Mouse (Mus musculus) natural killer cell, adult 2 months (primary cell): ENCODE data around the gene Gga2.

Experiments
- DNase-seq, 2 experiments: peaks; one replicate each; pipeline ENCODE4 v3.0.0; 2022; ENCODE audit warnings: low spot score in 2 of 2

Gene Gga2

GRCm38 (mm10) chr7:122020667-122021354 lies at the start of gene Gga2:
Gene Gga2, minus strand, starts transcription at chr7:122021222.
- DNase-seq, result peak; percentile 78 to 89

GRCm38 (mm10) chr7:122067517-122068381 lies 46.7 kb upstream of the Gga2 start:
- no peak for DNase-seq

GRCm38 (mm10) chr7:122066945-122067516 lies 46.0 kb upstream of the Gga2 start, which contains the start of the genes Ubfd1 and Ears2:
Gene Ubfd1, plus strand, starts transcription at chr7:122067175.
Gene Ears2, minus strand, starts transcription at chr7:122067263.
- DNase-seq, result peak; percentile 95

- DNase-seq, result no peak
Measured at GRCm38 (mm10) chr7:122066102-122066944, 45.3 kb upstream of the Gga2 start.

GRCm38 (mm10) chr7:122065656-122066055 lies 44.6 kb upstream of the Gga2 start:
- DNase-seq, result no peak

- DNase-seq, result no peak
Measured at GRCm38 (mm10) chr7:122056633-122057032, 35.6 kb upstream of the Gga2 start.

GRCm38 (mm10) chr7:122050834-122051233 lies 29.8 kb upstream of the Gga2 start:
- DNase-seq, result no peak

GRCm38 (mm10) chr7:122048191-122048590 lies 27.2 kb upstream of the Gga2 start:
- DNase-seq, result no peak

- no peak for DNase-seq
Measured at GRCm38 (mm10) chr7:122046813-122047212, 25.8 kb upstream of the Gga2 start.

GRCm38 (mm10) chr7:122045711-122046110 lies 24.7 kb upstream of the Gga2 start:
- DNase-seq, result no peak

GRCm38 (mm10) chr7:122045181-122045634 lies 24.2 kb upstream of the Gga2 start:
- DNase-seq, result no peak

GRCm38 (mm10) chr7:122044106-122044505 lies 23.1 kb upstream of the Gga2 start:
- DNase-seq, result no peak

GRCm38 (mm10) chr7:122034348-122034747 lies 13.3 kb upstream of the Gga2 start:
- no peak for DNase-seq

- no peak for DNase-seq
Measured at GRCm38 (mm10) chr7:122033371-122033770, 12.3 kb upstream of the Gga2 start.

GRCm38 (mm10) chr7:122022131-122022530 lies 1.1 kb upstream of the Gga2 start:
- no peak for DNase-seq

- DNase-seq, result no peak
Measured at GRCm38 (mm10) chr7:122020273-122020666, 752 bp downstream of the Gga2 start.

GRCm38 (mm10) chr7:122018978-122019377 lies 2.0 kb downstream of the Gga2 start:
- DNase-seq, result no peak

GRCm38 (mm10) chr7:122018247-122018646 lies 2.8 kb downstream of the Gga2 start:
- peak in 1 of 2 experiments; percentile 53 for DNase-seq

GRCm38 (mm10) chr7:122015734-122016133 lies 5.3 kb downstream of the Gga2 start:
- no peak for DNase-seq

GRCm38 (mm10) chr7:122015105-122015504 lies 5.9 kb downstream of the Gga2 start:
- DNase-seq, result no peak

GRCm38 (mm10) chr7:122012949-122013348 lies 8.1 kb downstream of the Gga2 start:
- no peak for DNase-seq
